Mouse (Mus musculus): ENCODE results near the gene St8sia6.
A peak's percentile ranks its signal among the peaks of the same experiment; 100 is the strongest.
"Not testable (repeated sequence)": the region's sequence is repeated elsewhere in the genome, so short reads cannot be mapped to it uniquely, and the experiment has no call there.

The St8sia6 gene

DNA sequence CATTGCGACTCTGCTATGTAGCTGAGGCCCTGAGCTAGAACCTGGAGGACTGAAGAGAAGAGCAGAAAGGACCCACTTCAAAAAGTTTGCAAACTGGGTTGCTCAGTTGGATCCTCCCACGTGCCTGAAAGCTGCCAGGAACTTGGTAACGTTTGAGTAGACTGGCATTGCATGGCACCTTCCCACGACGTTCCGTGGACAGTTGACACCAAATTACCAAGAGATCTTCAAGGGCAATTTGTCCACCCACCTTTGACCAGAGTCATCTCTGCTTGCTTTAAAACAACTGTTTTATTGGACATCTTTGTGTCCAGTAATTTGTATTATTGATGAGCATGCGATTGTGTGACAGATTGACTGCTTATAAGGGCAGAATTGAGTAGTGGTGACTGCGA is at the start of gene St8sia6:
St8sia6 (minus strand) TSS at position 96 of the 395 bp plus-strand sequence.
- no peak for DNase-seq

DNA sequence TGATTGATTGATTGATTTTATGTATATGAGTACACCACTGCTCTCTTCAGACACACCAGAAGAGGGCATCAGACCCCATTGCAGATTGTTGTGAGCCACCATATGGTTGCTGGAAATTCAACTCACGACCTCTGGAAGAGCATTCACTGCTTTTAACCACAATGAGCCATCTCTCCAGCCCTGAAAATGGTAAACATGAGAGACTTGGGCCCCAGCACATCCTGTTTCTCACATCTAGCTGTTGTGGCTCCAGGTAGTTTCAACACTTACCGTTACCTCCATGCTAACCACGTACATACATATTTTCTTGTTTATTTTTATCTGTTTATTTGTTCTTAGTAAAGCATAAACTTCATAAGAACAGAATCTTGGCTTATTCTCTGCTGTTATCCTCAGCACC is 42.4 kb upstream of the St8sia6 start:
- no peak for DNase-seq

DNA sequence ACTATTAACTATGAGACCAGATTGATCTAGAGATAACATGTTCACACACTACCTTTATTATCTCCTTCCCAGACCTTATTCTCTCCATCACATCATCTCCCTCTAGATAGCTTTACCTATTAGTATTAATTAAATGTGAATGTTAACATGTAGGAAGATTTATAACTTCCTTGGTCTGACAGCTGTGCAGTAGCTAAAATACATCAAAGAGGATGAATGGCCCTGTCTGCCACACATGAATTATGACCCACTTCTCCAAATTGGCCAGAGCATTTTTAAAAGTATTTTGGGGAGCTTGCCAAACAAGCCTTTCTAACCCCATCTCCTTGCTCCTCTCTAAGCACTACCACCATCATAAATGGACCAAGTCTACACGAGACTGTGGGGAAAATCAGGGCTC is 41.1 kb upstream of the St8sia6 start:
- DNase-seq = no peak

DNA sequence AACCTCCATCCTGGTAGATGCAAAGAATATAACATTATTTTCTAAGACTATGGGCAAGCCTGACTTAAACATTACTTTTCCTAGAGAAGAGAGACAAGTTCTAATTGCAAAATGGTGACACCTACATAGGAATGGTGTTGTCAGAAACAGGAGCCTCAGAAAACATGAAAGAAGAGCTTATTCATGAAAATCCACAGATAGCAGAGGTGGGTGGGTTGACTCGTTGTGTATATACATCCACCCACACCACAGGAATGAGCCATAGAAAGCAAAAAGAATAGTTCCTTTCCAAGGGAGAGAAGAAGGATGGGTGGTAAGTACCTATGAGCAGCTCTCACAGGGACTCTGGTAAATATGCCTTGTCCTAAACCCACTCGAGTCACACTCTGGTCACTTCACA is 22.8 kb upstream of the St8sia6 start:
- DNase-seq = no peak

DNA sequence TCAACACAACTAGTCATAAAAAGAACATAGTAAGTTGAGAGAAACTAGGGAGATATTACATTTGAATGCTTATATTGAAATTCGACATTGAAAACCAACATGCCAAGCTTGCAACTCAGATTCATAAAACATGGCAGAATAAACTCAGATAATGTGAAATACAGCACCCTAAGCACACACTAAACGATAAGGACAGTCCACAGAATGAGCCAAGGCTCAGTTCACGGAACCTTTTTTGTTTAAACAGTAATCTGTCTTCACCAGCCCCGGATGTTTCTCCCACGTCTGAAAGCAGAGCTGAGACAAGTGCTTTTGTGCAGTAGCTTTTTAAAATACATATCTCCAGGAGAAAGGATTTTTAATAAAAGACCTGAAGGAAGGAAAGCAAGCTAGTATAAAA is 14.7 kb upstream of the St8sia6 start:
- DNase-seq = no peak

DNA sequence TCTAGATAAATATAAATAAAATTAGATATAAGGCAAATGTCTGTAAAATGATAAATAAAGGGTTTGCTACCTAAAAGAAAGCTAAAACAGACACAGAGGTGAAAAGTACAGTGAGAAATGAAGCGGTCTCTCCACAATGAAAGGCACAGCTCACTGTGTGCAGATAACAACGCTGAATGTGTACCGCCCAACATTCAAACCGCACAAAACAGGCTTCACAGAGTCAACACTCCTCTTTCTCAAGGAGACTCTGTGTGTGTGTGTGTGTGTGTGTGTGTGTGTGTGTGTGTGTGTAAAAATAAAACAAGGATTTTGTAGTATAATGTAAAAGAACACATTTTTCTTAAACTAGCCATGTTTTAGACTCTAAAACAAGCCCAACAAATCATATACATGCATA is 14.1 kb upstream of the St8sia6 start:
- no peak for DNase-seq

DNA sequence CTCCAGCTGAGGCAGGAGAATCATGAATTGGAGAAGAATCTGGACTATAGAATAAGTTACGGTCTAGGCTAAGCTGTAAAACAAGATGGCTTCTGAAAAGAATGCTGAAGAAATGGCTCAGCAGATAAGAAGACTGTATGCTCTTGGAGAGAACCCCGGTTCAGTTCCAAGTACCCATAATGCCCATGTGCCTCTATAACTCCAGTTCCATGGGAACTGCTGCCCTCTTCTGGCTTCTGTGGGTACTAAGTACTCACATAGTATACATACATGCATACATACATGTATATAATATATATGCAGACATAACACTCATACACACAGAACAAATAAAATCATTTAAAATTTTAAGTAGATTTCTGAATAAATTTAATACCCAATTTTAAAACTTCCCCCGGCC is 12.3 kb upstream of the St8sia6 start:
- no peak for DNase-seq

DNA sequence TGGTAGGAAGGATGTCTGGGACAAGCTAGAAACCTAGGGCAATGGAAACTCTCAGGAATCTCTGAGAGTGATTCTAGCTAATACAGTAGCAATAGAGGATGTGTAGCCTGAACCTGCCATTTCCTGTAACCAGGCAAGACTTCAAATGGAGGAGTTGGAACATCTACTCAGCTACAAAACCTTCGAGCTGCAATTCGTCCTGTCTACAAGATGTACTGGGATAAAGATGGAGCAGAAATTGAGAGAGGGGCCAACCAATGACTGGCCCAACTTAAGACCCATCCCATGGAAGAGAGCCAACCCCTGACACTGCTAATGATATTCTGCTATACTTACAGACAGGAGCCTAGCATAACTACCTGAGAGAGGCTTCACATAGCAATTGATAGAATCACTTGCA is 6.8 kb upstream of the St8sia6 start:
- DNase-seq = no peak

DNA sequence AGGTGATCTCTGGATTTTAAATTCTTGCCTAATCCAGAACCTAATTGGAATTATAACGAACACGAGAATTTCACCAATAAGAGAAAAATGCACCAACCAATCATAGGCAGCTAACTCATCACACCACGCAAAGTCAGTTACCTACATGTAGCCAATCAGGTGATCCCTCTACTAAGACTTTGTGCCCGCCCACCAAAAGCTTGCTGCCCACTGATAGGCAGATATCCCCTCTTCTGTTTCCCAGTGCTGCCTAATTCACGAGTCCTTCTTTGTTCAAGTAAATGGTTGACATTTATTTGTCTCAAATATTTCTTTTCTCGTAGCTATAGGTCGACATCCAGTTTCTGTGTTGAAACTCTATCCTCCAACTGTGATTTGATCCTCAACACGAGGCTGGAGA is 582 bp upstream of the St8sia6 start:
- no peak for DNase-seq

DNA sequence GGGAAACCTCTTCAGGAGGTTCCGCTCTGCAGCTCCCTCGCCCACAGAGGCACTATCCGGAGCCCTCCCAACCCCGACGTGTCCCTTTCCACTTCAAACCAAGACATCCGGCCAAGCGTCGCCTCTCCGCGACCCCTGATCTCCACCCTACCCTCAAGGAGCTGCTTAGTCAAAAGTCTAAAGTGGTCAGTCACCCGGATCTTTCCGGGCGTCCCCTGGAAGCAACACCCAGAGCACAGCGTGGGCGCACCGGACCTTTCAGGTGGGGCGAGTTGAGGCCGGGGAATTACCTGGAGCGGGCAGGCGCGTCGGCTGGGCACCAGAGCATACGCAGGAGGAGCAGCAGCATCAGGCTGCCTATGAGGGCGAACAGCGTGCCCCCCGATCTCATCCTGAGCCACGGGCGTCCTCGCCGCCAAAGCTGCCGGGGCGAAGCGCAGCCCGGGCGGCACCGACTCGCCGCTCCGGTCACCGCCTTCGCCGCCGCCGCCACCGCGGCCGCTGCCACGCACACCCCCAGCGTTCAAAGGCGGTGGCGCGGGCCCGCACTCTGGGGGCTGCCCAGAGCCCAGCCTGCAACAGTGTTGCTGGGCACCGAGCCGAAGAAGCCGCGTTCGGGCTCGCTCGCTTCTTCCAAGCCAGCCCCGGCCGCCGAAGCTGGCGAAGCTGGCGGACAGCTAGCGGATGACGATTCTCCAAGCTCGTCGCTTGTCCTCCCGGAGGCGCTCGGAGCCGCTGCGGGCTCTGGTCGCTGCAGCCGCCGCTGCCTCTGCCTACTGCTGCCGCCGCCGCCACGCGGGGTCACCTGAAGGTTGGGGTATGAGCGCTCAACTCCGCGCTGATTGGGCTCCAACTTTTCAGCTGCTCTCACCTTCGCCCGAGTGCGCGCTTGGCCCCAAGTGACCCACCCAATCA is 553 bp downstream of the St8sia6 start:
- peak; percentile 75 for DNase-seq

DNA sequence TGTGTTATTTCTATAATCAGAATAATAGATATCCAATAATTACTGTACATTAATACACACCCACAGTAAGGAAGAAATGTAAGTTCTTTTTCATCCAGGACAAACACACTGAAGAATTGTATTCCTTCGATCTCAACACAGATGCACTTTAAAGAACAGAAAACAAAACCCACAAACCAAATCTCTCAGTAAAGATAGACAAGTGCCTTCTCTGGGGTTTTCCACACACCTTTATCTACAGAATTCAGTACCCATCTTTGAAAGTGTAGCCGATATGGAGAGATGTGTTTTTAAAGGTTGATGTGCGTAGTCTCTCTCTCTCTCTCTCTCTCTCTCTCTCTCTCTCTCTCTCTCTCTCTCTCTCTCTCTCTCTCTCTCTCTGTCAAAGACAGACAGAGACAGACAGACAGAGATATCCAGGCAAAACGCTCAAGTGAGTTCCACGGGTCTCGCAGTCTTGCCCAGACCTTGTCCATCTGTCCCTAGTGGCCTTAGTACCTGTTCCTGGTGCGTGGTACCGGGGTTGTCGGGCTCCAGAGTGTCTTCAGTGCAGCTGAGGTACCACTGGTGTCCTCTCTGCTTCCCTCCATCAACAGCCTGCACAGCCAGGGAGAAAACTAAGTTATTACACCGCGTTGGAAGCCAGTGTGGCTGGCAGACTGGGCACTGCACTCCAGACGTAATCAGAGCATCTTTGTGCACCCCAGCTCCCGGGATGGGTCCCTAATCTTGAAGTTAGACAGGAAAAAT is 1.4 kb downstream of the St8sia6 start:
- DNase-seq = no peak

DNA sequence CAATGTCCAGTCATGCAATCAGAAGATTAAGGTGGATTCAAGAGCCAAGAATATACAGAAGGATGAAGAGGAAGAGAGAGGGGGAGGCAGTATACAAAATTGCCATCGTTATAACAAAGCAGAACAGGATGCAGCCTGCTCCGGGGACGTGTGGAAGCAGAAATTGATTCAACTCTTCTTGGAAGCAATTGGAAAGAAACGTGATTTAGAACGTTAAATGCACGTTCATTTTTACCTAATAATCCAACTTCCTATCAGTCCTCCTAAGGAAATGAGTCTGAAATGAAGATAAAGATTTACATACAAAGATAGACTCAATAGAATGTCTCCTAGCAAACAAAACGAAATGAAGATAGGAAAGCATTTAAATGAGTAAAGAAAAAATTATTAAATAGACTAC is 2.3 kb downstream of the St8sia6 start:
- DNase-seq = no peak

DNA sequence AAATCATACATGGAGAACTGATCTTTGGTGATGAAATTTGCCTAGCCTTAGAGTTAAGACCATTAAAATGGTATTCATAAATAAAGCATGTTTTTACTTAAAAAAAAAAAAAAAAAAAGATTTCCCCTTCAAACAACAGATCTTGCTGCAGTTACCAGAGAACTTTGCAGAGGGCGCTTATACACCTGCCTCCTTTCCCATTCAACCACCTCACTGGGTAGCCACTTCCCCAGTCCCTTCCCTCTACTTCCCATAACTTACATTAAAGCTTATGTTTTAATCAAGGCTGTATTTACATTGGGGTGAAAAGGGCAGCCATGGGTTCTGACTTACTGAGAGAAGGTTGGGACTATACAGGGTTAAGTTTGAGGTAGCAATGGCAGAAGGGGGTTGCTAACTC is 4.5 kb downstream of the St8sia6 start:
- DNase-seq = no peak

DNA sequence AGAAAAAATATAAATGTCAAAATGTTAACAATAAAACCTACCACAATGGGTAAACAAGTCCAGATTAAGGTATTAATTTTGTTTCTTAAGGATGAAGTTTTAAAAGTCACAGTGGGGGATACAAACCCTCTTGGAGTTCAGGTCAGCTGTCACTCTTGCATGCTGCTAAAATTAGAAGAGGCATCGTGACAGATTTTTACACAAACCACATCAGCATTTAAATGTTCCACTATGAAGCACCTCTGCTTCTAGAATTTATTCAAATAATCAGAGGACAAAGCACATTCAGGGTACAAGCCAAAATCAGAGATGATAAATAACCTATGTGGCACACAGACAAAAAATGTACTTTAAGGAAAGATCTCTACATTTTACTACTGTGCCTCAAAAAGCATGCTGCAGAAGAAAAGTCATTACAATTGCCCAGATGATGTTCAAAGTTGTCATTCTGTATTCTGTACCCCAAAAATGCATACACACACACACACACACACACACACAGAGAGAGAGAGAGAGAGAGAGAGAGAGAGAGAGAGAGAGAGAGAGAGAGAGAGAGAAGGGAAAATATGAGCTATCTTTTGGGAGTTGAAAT is 7.2 kb downstream of the St8sia6 start:
- DNase-seq = no peak

DNA sequence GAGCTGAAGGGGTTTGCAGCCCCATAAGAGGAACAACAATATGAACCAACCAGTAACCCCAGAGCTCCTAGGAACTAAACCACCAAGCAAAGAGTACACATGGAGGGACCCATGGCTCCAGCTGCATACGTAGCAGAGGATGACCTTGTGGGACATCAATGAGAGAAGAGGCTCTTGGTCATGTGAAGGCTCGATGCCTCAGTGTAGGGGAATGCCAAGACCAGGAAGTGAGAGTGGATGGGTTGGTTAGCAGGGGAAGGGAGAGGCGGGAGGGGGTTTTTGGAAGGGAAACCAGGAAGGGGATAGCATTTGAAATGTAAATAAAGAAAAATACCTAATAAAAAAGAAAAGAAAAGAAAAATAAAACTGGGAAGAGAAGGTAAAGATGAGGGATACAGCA is 7.9 kb downstream of the St8sia6 start:
- DNase-seq = not testable (repeated sequence)

DNA sequence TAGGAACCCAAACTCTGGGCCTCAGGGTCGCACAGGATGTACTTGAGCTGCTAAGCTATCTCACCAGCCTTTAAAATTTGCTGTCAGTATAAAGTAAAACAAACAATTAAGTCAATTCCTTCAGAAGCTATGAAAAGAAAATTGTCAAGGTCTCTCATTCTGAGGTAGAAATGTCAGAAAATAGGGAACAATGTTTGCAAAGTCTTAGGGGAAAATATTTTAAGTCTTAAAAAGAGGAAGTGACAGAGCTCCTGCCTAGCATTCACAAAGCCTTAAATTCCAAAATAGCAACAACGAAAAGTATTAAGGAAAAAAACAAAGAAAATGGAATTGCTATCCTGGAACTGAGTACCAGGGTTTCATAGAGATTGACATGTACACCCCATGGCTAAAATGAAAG is 8.6 kb downstream of the St8sia6 start:
- DNase-seq = no peak

DNA sequence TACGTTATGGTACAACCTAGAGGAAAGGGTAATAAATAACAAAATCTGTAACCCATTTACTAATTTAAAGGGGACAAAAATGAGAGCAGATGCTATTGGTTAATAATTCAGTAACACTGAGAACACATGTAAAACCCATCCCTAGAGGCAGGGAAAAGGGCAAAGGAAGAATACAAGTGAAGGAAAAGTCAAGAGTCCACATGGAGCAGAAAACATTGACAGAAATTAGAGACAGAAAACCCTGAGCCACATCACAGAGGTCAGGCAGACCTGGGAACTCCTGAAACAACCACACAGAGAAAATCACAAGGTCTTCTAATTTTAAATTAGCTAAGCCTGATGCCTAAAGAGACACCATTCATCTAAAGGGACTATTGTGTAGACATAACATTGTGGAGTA is 9.4 kb downstream of the St8sia6 start:
- peak; percentile 89 for DNase-seq

DNA sequence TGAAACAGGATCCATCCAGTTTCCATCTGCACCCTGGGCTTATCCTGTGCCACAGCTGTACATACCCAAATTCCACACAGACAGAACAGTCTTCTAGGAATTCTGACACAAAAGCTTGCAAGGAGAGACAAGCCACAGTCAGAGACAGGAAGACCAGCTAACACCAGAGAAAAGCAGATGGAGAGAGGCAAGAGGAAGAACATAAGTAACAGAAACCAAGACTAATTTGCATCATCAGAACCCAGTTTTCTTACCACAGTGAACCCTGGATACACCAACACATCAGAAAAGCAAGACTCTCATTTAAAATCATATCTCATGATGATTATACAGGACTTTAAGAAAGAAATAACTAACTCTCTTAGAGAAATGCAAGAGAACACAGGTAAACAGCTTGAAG is 16.8 kb downstream of the St8sia6 start:
- DNase-seq = no peak

DNA sequence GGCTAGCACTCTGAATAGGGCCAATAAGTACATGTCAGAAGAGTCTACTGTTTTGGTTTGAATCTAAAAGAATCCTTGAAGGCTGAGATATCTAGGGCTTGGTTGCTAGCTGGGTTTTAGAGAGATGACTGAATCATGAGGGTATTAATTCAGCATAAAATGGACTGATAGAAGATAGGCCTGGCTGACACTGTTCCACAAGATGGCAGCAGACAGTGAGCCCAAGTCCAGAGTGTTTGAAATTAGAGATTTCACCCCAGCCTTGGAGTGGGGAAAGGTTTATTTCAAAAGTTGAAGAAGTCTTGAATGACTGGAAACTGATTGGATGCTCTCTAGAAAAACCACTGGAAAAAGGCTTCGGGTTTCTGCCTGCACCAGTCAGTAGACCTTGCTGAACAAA is 17.4 kb downstream of the St8sia6 start:
- no peak for DNase-seq

DNA sequence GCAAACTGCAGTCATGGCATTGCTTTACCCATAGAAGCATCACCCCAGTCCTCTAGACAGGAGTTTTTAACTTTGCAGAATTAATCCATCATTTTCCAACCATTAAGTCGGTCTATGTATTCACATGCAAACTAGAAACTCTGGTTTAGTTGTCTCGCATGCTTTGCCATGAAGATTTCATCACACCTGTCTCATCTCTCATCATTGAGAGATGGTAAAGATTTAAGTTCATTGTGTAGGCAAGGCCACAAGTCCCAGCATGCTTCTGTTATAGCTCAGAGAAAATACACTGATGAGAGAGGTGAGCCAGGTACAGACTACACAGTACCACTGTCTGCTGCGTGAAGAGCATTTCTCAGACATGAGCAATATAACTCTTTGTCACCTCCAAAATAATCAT is 18.8 kb downstream of the St8sia6 start:
- DNase-seq = no peak

DNA sequence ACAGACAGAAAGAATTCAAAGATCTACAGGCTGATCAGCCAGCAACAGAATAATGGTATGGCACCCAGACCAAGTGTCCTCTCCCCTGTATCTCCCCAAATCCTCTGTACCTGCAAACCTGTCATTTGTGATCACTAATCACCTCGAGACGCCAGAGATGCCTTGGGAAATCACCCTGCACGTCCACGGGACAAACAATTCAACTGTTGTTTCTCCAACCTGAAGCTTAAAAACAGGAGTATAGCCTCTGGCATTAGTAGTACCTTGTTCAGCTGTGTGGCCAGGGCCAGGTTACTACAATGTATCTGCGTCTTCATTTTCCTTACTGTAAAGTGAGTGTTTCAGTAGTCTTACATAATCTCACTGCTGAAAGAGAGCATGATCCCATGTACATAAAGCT is 25.3 kb downstream of the St8sia6 start:
- DNase-seq = no peak

DNA sequence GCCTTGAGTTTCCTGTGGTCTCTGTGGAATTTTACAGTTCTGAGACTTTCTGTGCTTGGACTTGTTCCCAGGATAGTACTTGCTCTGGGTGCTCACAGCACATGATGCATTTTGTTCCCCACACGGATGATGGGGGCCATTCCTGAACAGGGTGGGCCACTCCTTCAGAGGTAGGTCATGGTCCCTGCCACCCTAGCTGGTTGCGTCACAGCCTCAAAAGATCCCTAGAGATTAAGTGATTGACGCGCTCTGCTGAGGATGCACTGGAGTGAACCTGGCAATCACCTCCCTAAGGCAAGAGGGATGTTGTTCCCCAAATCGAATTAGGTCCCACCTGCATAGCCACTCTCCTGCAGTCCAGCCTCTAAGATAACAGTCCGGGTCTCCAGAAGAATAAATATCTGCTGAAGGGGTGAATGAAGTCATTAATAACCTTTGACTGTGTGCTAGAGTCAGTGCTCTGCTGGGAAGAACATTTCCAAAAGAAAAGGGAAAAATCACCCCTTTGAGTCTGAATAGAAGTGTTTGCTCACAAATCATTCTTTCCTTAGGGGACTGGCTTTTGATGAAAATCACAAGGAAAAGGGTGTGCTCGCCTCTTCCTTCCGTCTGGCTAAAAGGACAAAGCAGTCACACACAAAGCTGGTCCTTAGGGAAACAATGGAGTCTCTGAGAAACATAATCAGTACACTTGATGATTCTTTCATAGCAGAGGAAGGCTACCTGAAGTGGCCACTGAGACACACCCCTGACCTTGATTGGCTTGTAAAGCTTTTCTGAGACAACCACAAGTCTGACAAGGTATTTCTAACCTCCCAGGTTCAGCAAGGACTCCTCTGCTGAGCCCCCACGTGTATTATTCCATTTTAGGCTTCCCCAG is 26.1 kb downstream of the St8sia6 start:
- DNase-seq = no peak

DNA sequence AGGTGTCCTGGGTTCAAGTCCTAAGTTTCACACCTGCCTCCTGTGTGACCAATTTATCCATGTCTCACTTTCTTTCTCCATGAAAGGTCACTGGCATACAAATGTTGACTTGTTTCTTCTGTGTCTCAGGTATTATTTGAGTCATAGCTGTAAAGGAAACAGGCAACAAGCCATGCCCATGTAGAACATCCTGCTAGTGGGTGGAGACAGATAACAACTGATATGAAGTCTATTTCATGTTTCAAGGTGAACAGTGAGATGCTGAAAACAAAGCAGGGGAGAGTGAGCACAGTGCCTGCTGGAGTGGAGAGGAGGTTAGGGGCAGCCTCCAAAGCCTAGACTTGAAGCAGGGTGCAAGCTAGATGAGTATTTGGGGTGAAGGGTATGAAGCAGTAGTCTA is 33.5 kb downstream of the St8sia6 start:
- DNase-seq = no peak
